Mouse (Mus musculus): ENCODE data around the gene Adcy9. TPM values are rescaled to one million over a fixed set of nuclear protein-coding genes. Genes with fewer than 3 reads are reported as not detected.

Adcy9 gene
- polyA plus RNA-seq, 1 experiment from 2014 or later: 2.5 TPM

DNA sequence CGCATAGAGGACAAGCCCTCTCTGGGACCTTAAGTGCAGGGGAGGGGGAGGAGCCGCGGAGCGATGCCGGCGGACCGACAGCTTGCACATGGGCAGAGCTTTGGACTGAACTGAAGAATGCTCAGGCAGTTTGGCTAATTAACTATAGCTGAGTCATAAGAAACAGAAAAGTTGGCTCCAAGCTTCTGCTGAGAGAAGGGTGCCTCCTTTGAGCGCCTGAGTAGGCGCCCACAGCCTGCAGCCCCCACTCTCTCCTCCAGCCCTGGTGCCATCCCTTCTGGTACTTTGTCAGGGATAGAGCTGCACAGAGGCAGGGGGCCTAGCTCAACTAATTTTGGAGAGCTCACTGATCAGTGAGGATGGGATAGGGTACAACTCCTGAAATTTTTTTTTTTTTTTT, 27.9 kb upstream of the Adcy9 start:
- Histone ChIP-seq H3K4me3 (ENCODE audit: low read depth, low read length) (no peak overlapping the region), H3K4me1 (ENCODE audit: control insufficient read depth, insufficient read depth, low read length) (no peaks in the 10 kb centered on the region), H3K9ac (ENCODE audit: low read length) (no peak overlapping the region), H3K36me3 (ENCODE audit: control insufficient read depth, insufficient read depth, low read length) (no peaks in the 10 kb centered on the region), H3K4me2 (ENCODE audit: low read depth) (no peak overlapping the region), H3K27ac (ENCODE audit: low read depth, low read length) (no peak overlapping the region), H3K27me3 (ENCODE audit: control insufficient read depth, insufficient read depth, low read length) (no peaks in the 10 kb centered on the region), H3K9me3 (ENCODE audit: control insufficient read depth, low read length) (no peaks in the 10 kb centered on the region)
- ATAC-seq (ENCODE audit: insufficient read depth, low FRiP score, low TSS enrichment): no peak
- WGBS: 57% methylated on average over 9 of the region's 9 CpGs
- no peak for DNase-seq (ENCODE audit: low spot score)

GRCm38 (mm10) chr16:4446395-4446794, 26.1 kb upstream of the Adcy9 start:
- H3K4me3 ChIP-seq (ENCODE audit: low read depth, low read length): no peak overlapping the region
- H3K27ac ChIP-seq (ENCODE audit: low read depth, low read length): no peak overlapping the region
- 82% methylated on average over 4 of the region's 4 CpGs for WGBS
- no peak overlapping the region for H3K9ac ChIP-seq (ENCODE audit: low read length)
- ATAC-seq (ENCODE audit: insufficient read depth, low FRiP score, low TSS enrichment): no peak
- no peaks in the 10 kb centered on the region for H3K4me1 ChIP-seq (ENCODE audit: control insufficient read depth, insufficient read depth, low read length)
- DNase-seq (ENCODE audit: low spot score): no peak
- no peaks in the 10 kb centered on the region for H3K27me3 ChIP-seq (ENCODE audit: control insufficient read depth, insufficient read depth, low read length)
- H3K4me2 ChIP-seq (ENCODE audit: low read depth): no peak overlapping the region
- no peaks in the 10 kb centered on the region for H3K36me3 ChIP-seq (ENCODE audit: control insufficient read depth, insufficient read depth, low read length)
- H3K9me3 ChIP-seq (ENCODE audit: control insufficient read depth, low read length): no peaks in the 10 kb centered on the region

GRCm38 (mm10) chr16:4444378-4444777, 24.1 kb upstream of the Adcy9 start:
- Histone ChIP-seq H3K27ac (ENCODE audit: low read depth, low read length) (no peak overlapping the region), H3K9me3 (ENCODE audit: control insufficient read depth, low read length) (no peaks in the 10 kb centered on the region), H3K4me3 (ENCODE audit: low read depth, low read length) (no peak overlapping the region), H3K4me2 (ENCODE audit: low read depth) (no peak overlapping the region), H3K9ac (ENCODE audit: low read length) (no peak overlapping the region), H3K4me1 (ENCODE audit: control insufficient read depth, insufficient read depth, low read length) (no peaks in the 10 kb centered on the region), H3K36me3 (ENCODE audit: control insufficient read depth, insufficient read depth, low read length) (no peaks in the 10 kb centered on the region), H3K27me3 (ENCODE audit: control insufficient read depth, insufficient read depth, low read length) (no peaks in the 10 kb centered on the region)
- DNase-seq (ENCODE audit: low spot score) (no peak), ATAC-seq (ENCODE audit: insufficient read depth, low FRiP score, low TSS enrichment) (no peak)
- whole genome bisulfite sequencing: 72% methylated on average over 1 of the region's 1 CpGs

DNA sequence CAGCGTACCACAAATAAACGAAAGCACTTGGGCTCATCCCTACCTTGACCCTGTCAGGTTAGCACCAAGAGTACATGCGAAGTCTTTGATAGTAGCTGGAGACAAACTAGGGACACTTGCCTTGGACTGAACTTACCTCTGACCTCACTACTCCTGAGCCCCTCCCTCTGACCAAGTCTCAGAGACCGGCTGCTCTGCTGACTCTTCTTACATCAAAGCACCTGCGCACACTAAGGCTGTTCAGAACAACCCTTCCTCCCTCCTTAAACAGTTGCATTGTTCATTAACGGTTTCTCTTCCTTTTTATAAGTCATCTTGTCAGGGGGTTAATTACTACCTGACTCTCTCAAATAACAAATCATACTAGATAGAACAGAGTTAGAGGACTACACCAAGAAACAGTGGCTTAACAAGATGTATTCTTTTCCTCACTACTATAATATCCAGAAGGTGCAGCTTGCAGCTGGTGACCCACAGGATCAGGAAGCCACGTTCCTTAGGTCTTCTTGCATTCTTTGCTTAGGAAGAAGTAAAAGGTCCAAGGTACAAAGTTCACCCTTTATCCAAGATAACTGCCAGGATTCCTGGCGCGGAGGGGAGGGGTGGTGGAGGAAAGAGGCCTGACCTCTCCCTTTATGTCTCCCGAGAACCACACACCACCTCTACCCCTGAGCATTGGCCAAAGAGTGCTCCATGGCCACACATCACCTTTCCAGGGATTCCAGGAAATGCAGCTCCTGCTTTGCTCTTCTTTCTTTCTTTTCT, 19.2 kb upstream of the Adcy9 start:
- WGBS: 76% methylated on average over 10 of the region's 10 CpGs
- Histone ChIP-seq H3K4me1 (ENCODE audit: control insufficient read depth, insufficient read depth, low read length) (no peaks in the 10 kb centered on the region), H3K4me2 (ENCODE audit: low read depth) (no peak overlapping the region), H3K9ac (ENCODE audit: low read length) (no peak overlapping the region), H3K27ac (ENCODE audit: low read depth, low read length) (no peak overlapping the region), H3K36me3 (ENCODE audit: control insufficient read depth, insufficient read depth, low read length) (no peaks in the 10 kb centered on the region), H3K27me3 (ENCODE audit: control insufficient read depth, insufficient read depth, low read length) (no peaks in the 10 kb centered on the region), H3K9me3 (ENCODE audit: control insufficient read depth, low read length) (no peaks in the 10 kb centered on the region), H3K4me3 (ENCODE audit: low read depth, low read length) (no peak overlapping the region)
- ATAC-seq (ENCODE audit: insufficient read depth, low FRiP score, low TSS enrichment) (no peak), DNase-seq (ENCODE audit: low spot score) (no peak)

GRCm38 (mm10) chr16:4436738-4437137, 16.4 kb upstream of the Adcy9 start:
- no peak overlapping the region for H3K4me3 ChIP-seq (ENCODE audit: low read depth, low read length)

GRCm38 (mm10) chr16:4435371-4435770, 15.1 kb upstream of the Adcy9 start:
- no peak for DNase-seq (ENCODE audit: low spot score)

More at GRCm38 (mm10) chr16:4436738-4437137, 16.4 kb upstream of the Adcy9 start:
- no peaks in the 10 kb centered on the region for H3K4me1 ChIP-seq (ENCODE audit: control insufficient read depth, insufficient read depth, low read length)
- DNase-seq (ENCODE audit: low spot score): no peak
- H3K9ac ChIP-seq (ENCODE audit: low read length): no peak overlapping the region
- H3K36me3 ChIP-seq (ENCODE audit: control insufficient read depth, insufficient read depth, low read length): no peaks in the 10 kb centered on the region
- H3K9me3 ChIP-seq (ENCODE audit: control insufficient read depth, low read length): no peaks in the 10 kb centered on the region
- H3K27me3 ChIP-seq (ENCODE audit: control insufficient read depth, insufficient read depth, low read length): no peaks in the 10 kb centered on the region
- ATAC-seq (ENCODE audit: insufficient read depth, low FRiP score, low TSS enrichment): no peak
- 57% methylated on average over 4 of the region's 4 CpGs for WGBS
- no peak overlapping the region for H3K27ac ChIP-seq (ENCODE audit: low read depth, low read length)
- no peak overlapping the region for H3K4me2 ChIP-seq (ENCODE audit: low read depth)

DNA sequence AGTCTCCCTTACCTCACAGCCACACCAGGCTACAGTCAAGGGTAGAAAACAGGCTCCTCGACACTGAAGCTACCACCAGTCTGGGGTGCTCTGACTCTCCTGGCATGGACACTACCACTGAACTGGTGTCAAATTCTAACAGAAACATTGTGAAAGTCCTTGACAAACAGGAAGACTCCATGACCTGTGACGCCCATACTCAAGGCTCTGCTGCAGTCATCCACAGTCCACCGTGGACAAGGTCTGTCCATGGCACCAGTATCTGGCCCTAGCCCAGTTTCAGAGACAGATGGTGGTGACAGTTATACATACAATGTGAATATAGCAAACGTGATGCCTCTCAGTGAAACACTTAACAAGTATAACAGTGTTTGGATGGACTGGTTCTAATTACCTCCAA, 11.5 kb upstream of the Adcy9 start:
- no peak overlapping the region for H3K27ac ChIP-seq (ENCODE audit: low read depth, low read length)
- H3K4me3 ChIP-seq (ENCODE audit: low read depth, low read length): no peak overlapping the region
- DNase-seq (ENCODE audit: low spot score): no peak
- no peak overlapping the region for H3K4me2 ChIP-seq (ENCODE audit: low read depth)
- no peak overlapping the region for H3K9ac ChIP-seq (ENCODE audit: low read length)
- H3K27me3 ChIP-seq (ENCODE audit: control insufficient read depth, insufficient read depth, low read length): no peaks in the 10 kb centered on the region
- no peaks in the 10 kb centered on the region for H3K36me3 ChIP-seq (ENCODE audit: control insufficient read depth, insufficient read depth, low read length)
- ATAC-seq (ENCODE audit: insufficient read depth, low FRiP score, low TSS enrichment): no peak
- WGBS: 63% methylated on average over 4 of the region's 4 CpGs
- no peaks in the 10 kb centered on the region for H3K4me1 ChIP-seq (ENCODE audit: control insufficient read depth, insufficient read depth, low read length)
- H3K9me3 ChIP-seq (ENCODE audit: control insufficient read depth, low read length): no peaks in the 10 kb centered on the region

More at GRCm38 (mm10) chr16:4435371-4435770, 15.1 kb upstream of the Adcy9 start:
- no peak for ATAC-seq (ENCODE audit: insufficient read depth, low FRiP score, low TSS enrichment)
- Histone ChIP-seq H3K27me3 (ENCODE audit: control insufficient read depth, insufficient read depth, low read length) (no peaks in the 10 kb centered on the region), H3K27ac (ENCODE audit: low read depth, low read length) (no peak overlapping the region), H3K4me3 (ENCODE audit: low read depth, low read length) (no peak overlapping the region), H3K4me1 (ENCODE audit: control insufficient read depth, insufficient read depth, low read length) (no peaks in the 10 kb centered on the region), H3K9me3 (ENCODE audit: control insufficient read depth, low read length) (no peaks in the 10 kb centered on the region), H3K4me2 (ENCODE audit: low read depth) (no peak overlapping the region), H3K36me3 (ENCODE audit: control insufficient read depth, insufficient read depth, low read length) (no peaks in the 10 kb centered on the region), H3K9ac (ENCODE audit: low read length) (no peak overlapping the region)
- WGBS: 90% methylated on average over 2 of the region's 2 CpGs

- no peak for ATAC-seq (ENCODE audit: insufficient read depth, low FRiP score, low TSS enrichment)
Observed at GRCm38 (mm10) chr16:4431013-4431412, 10.7 kb upstream of the Adcy9 start.

GRCm38 (mm10) chr16:4430232-4430631, 9.9 kb upstream of the Adcy9 start:
- WGBS: 73% methylated on average over 5 of the region's 5 CpGs

More at GRCm38 (mm10) chr16:4431013-4431412, 10.7 kb upstream of the Adcy9 start:
- WGBS: 91% methylated on average over 3 of the region's 3 CpGs
- H3K36me3 ChIP-seq (ENCODE audit: control insufficient read depth, insufficient read depth, low read length): no peaks in the 10 kb centered on the region
- no peaks in the 10 kb centered on the region for H3K4me1 ChIP-seq (ENCODE audit: control insufficient read depth, insufficient read depth, low read length)
- H3K9ac ChIP-seq (ENCODE audit: low read length): no peak overlapping the region
- no peaks in the 10 kb centered on the region for H3K27me3 ChIP-seq (ENCODE audit: control insufficient read depth, insufficient read depth, low read length)
- H3K4me3 ChIP-seq (ENCODE audit: low read depth, low read length): no peak overlapping the region
- DNase-seq (ENCODE audit: low spot score): no peak
- no peaks in the 10 kb centered on the region for H3K9me3 ChIP-seq (ENCODE audit: control insufficient read depth, low read length)
- H3K27ac ChIP-seq (ENCODE audit: low read depth, low read length): no peak overlapping the region
- H3K4me2 ChIP-seq (ENCODE audit: low read depth): no peak overlapping the region

More at GRCm38 (mm10) chr16:4430232-4430631, 9.9 kb upstream of the Adcy9 start:
- DNase-seq (ENCODE audit: low spot score) (no peak), ATAC-seq (ENCODE audit: insufficient read depth, low FRiP score, low TSS enrichment) (no peak)
- Histone ChIP-seq H3K27me3 (ENCODE audit: control insufficient read depth, insufficient read depth, low read length) (no peaks in the 10 kb centered on the region), H3K4me3 (ENCODE audit: low read depth, low read length) (no peak overlapping the region), H3K36me3 (ENCODE audit: control insufficient read depth, insufficient read depth, low read length) (no peaks in the 10 kb centered on the region), H3K27ac (ENCODE audit: low read depth, low read length) (no peak overlapping the region), H3K9ac (ENCODE audit: low read length) (no peak overlapping the region), H3K4me1 (ENCODE audit: control insufficient read depth, insufficient read depth, low read length) (no peaks in the 10 kb centered on the region), H3K9me3 (ENCODE audit: control insufficient read depth, low read length) (no peaks in the 10 kb centered on the region), H3K4me2 (ENCODE audit: low read depth) (no peak overlapping the region)

Measured in neural tube, embryonic 11.5 days (tissue).